Mouse (Mus musculus) embryonic facial prominence, embryonic 15.5 days (tissue): ENCODE data around the gene BC107364. TPM values are rescaled to one million over a fixed set of nuclear protein-coding genes. Genes with fewer than 3 reads are reported as not detected.
"Not testable (repeated sequence)": the region's sequence is repeated elsewhere in the genome, so short reads cannot be mapped to it uniquely, and the experiment has no call there.

ENCODE experiments used
- ATAC-seq: fragments of 200-750 bp; cut with Nextera tagmentation; 2 replicates; pipeline ENCODE4 v1.8.0; 2017; ENCODE audit warnings: low read depth, moderate TSS enrichment; ENCODE audit not compliant: insufficient number of reproducible peaks, low FRiP score, low TSS enrichment
- H3K27ac ChIP-seq: fragments of 300-500 bp; sonication (generic); replicated peaks from 2 replicates; pipeline ENCODE4 v1.5.1; 2015; ENCODE audit warnings: mild to moderate bottlenecking, inconsistent platforms
- H3K27me3 ChIP-seq: fragments of 300-500 bp; sonication (generic); 2 replicates; pipeline ENCODE4 v1.6.1; 2015; ENCODE audit warnings: inconsistent platforms
- H3K36me3 ChIP-seq: fragments of 300-500 bp; sonication (generic); 2 replicates; pipeline ENCODE4 v1.6.1; 2015; ENCODE audit warnings: mild to moderate bottlenecking, inconsistent platforms
- H3K4me1 ChIP-seq: fragments of 300-500 bp; sonication (generic); 2 replicates; pipeline ENCODE4 v1.6.1; 2015; ENCODE audit warnings: inconsistent platforms
- H3K4me2 ChIP-seq: fragments of 300-500 bp; sonication (generic); replicated peaks from 2 replicates; pipeline ENCODE4 v1.6.1; 2015; ENCODE audit warnings: mild to moderate bottlenecking, inconsistent platforms
- H3K4me3 ChIP-seq: fragments of 300-500 bp; sonication (generic); replicated peaks from 2 replicates; pipeline ENCODE4 v1.5.1; 2015; ENCODE audit warnings: mild to moderate bottlenecking, inconsistent platforms
- H3K9ac ChIP-seq: fragments of 300-500 bp; sonication (generic); 2 replicates; pipeline ENCODE4 v1.6.1; 2015; ENCODE audit warnings: inconsistent platforms
- H3K9me3 ChIP-seq: fragments of 300-500 bp; sonication (generic); replicated peaks from 2 replicates; pipeline ENCODE4 v1.6.1; 2016; ENCODE audit warnings: inconsistent platforms
- WGBS: fragments of 180-500 bp; shearing (Covaris S2); methylation state at CpG from one replicate; pipeline ENCODE4 v1.1.7; 2015; 5-methylcytosine and 5-hydroxymethylcytosine counted together
- polyA plus RNA-seq: library from polyadenylated mRNA; unstranded; fragments of >200 nt; fragmentation: Nextera tagmentation; extraction: Ambion mirVana; gene quantifications from 2 replicates; pipeline ENCODE4 v1.2.1, GENCODE M21; 2015

The BC107364 gene
- polyA plus RNA-seq, 1 experiment from 2014 or later, result 0.31 TPM

- H3K27me3 ChIP-seq, result no peaks in the 10 kb centered on the region
- no peak overlapping the region for H3K4me3 ChIP-seq
- H3K36me3 ChIP-seq, result no peaks in the 10 kb centered on the region
- H3K4me2 ChIP-seq, result no peak overlapping the region
- H3K4me1 ChIP-seq, result no peaks in the 10 kb centered on the region
- H3K9ac ChIP-seq, result no peak overlapping the region
- H3K27ac ChIP-seq, result no peak overlapping the region
- WGBS, result 54% methylated on average over 3 of the region's 3 CpGs
- no peak for ATAC-seq
- H3K9me3 ChIP-seq, result no peaks in the 10 kb centered on the region
Measured at GRCm38 (mm10) chr3:96420796-96421195, 31.3 kb downstream of the BC107364 start.

GRCm38 (mm10) chr3:96418902-96419301 is 33.2 kb downstream of the BC107364 start:
- H3K27me3 ChIP-seq, H3K4me2 ChIP-seq, H3K9ac ChIP-seq, H3K4me1 ChIP-seq, H3K4me3 ChIP-seq, H3K36me3 ChIP-seq, ATAC-seq, H3K9me3 ChIP-seq, H3K27ac ChIP-seq: not testable (repeated sequence)
- WGBS, result 62% methylated on average over 5 of the region's 5 CpGs

- no peak for ATAC-seq
- no peak overlapping the region for H3K4me3 ChIP-seq
- H3K9me3 ChIP-seq, result no peaks in the 10 kb centered on the region
- H3K9ac ChIP-seq, result no peak overlapping the region
- 72% methylated on average over 7 of the region's 7 CpGs for WGBS
- no peaks in the 10 kb centered on the region for H3K4me1 ChIP-seq
- no peaks in the 10 kb centered on the region for H3K27me3 ChIP-seq
- no peak overlapping the region for H3K27ac ChIP-seq
- no peak overlapping the region for H3K4me2 ChIP-seq
- no peaks in the 10 kb centered on the region for H3K36me3 ChIP-seq
Measured at GRCm38 (mm10) chr3:96417850-96418815, 34.0 kb downstream of the BC107364 start.

- no peak overlapping the region for H3K9ac ChIP-seq
- WGBS, result 76% methylated on average over 6 of the region's 6 CpGs
Measured at GRCm38 (mm10) chr3:96416595-96416994, 35.5 kb downstream of the BC107364 start.

GRCm38 (mm10) chr3:96416056-96416455 is 36.0 kb downstream of the BC107364 start:
- Histone ChIP-seq H3K27ac (no peak overlapping the region), H3K4me3 (no peak overlapping the region), H3K4me2 (no peak overlapping the region), H3K9me3 (no peaks in the 10 kb centered on the region), H3K4me1 (no peaks in the 10 kb centered on the region), H3K27me3 (no peaks in the 10 kb centered on the region), H3K36me3 (no peaks in the 10 kb centered on the region), H3K9ac (no peak overlapping the region)
- ATAC-seq, result no peak
- WGBS, result 94% methylated on average over 2 of the region's 2 CpGs

More at GRCm38 (mm10) chr3:96416595-96416994, 35.5 kb downstream of the BC107364 start:
- Histone ChIP-seq H3K9me3 (no peaks in the 10 kb centered on the region), H3K4me1 (no peaks in the 10 kb centered on the region), H3K4me2 (no peak overlapping the region), H3K27ac (no peak overlapping the region), H3K27me3 (no peaks in the 10 kb centered on the region), H3K36me3 (no peaks in the 10 kb centered on the region), H3K4me3 (no peak overlapping the region)
- ATAC-seq, result no peak

- no peaks in the 10 kb centered on the region for H3K4me1 ChIP-seq
- no peaks in the 10 kb centered on the region for H3K9me3 ChIP-seq
- no peaks in the 10 kb centered on the region for H3K36me3 ChIP-seq
- H3K9ac ChIP-seq, result no peak overlapping the region
- H3K4me3 ChIP-seq, result peak overlapping the region; percentile 65
- no peak for ATAC-seq
- H3K27ac ChIP-seq, result no peak overlapping the region
- peak overlapping the region; percentile 79 for H3K4me2 ChIP-seq
- peaks cover 10% of the 10 kb centered on the region for H3K27me3 ChIP-seq
- 36% methylated on average over 7 of the region's 7 CpGs for WGBS
Measured at GRCm38 (mm10) chr3:96414951-96415327, 37.2 kb downstream of the BC107364 start.

- WGBS, result under 1% methylated on average over 64 of the region's 64 CpGs
- H3K27ac ChIP-seq, result peak overlapping the region; percentile 83
- H3K9me3 ChIP-seq, result no peaks in the 10 kb centered on the region
- H3K27me3 ChIP-seq, result peaks cover 16% of the 10 kb centered on the region
- H3K9ac ChIP-seq, result peak overlapping the region; percentile 68
- ATAC-seq, result peak; percentile 86
- no peaks in the 10 kb centered on the region for H3K36me3 ChIP-seq
- peaks cover 5% of the 10 kb centered on the region; the same call in 1 of the 2 replicates for H3K4me1 ChIP-seq
- H3K4me3 ChIP-seq, result peak overlapping the region; percentile 65
- peak overlapping the region; percentile 79 for H3K4me2 ChIP-seq
Measured at GRCm38 (mm10) chr3:96414126-96414950, 37.8 kb downstream of the BC107364 start.

- peaks cover 8% of the 10 kb centered on the region; the same call in 1 of the 2 replicates for H3K4me1 ChIP-seq
- 52% methylated on average over 9 of the region's 9 CpGs for WGBS
- H3K4me2 ChIP-seq, result peak overlapping the region; percentile 79
- no peak overlapping the region for H3K9ac ChIP-seq
- H3K9me3 ChIP-seq, result no peaks in the 10 kb centered on the region
- no peaks in the 10 kb centered on the region for H3K36me3 ChIP-seq
- H3K27me3 ChIP-seq, result peaks cover 21% of the 10 kb centered on the region
- H3K4me3 ChIP-seq, result peak overlapping the region; percentile 65
- ATAC-seq, result no peak
- H3K27ac ChIP-seq, result no peak overlapping the region
Measured at GRCm38 (mm10) chr3:96413581-96414125, 38.5 kb downstream of the BC107364 start.

- no peak overlapping the region for H3K27ac ChIP-seq
- H3K9ac ChIP-seq, result no peak overlapping the region
- ATAC-seq, result no peak
- no peaks in the 10 kb centered on the region for H3K9me3 ChIP-seq
- no peaks in the 10 kb centered on the region for H3K36me3 ChIP-seq
- peaks cover 8% of the 10 kb centered on the region; the same call in 1 of the 2 replicates for H3K4me1 ChIP-seq
- H3K4me3 ChIP-seq, result no peak overlapping the region
- 81% methylated on average over 3 of the region's 3 CpGs for WGBS
- peaks cover 29% of the 10 kb centered on the region for H3K27me3 ChIP-seq
- no peak overlapping the region for H3K4me2 ChIP-seq
Measured at GRCm38 (mm10) chr3:96411821-96412220, 40.3 kb downstream of the BC107364 start.

GRCm38 (mm10) chr3:96410966-96411365 is 41.1 kb downstream of the BC107364 start:
- WGBS, result 86% methylated on average over 5 of the region's 5 CpGs
- Histone ChIP-seq H3K4me1 (peaks cover 8% of the 10 kb centered on the region; the same call in 1 of the 2 replicates), H3K27me3 (peaks cover 35% of the 10 kb centered on the region), H3K4me2 (no peak overlapping the region), H3K27ac (no peak overlapping the region), H3K36me3 (no peaks in the 10 kb centered on the region), H3K9ac (no peak overlapping the region), H3K4me3 (no peak overlapping the region), H3K9me3 (no peaks in the 10 kb centered on the region)
- no peak for ATAC-seq
